Mouse (Mus musculus) thymus, postnatal 10 days (tissue): Measurements from ENCODE around the gene Csnk2a2.

Experiments
- DNase-seq, 2 experiments: peaks; one replicate each; pipeline ENCODE4 v3.0.0; 2021; ENCODE audit warnings: low spot score in 2 of 2

Csnk2a2 gene

GRCm38 (mm10) chr8:95487800-95488697 is 1.8 kb downstream of the Csnk2a2 start:
- peak in 1 of 2 experiments; percentile 6 for DNase-seq

DNA sequence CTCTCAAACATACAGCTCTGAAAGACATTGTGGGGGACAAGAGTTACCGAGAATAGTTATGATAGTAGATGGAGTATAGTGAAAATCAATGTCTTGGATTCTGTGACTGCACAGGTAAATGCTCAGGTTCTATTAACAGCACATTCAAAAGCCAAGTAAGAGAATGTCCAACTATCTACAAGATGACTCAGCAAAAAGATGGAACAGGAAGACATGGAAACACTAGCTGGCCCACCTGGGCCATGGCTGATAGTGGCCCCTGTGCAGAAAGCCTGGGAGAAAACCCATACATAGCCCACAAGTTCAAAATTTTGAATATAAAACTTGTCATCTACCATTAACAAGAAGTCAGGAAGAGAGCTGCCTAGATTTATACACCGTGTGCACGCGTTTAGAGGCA is 19.8 kb downstream of the Csnk2a2 start:
- DNase-seq: no peak

DNA sequence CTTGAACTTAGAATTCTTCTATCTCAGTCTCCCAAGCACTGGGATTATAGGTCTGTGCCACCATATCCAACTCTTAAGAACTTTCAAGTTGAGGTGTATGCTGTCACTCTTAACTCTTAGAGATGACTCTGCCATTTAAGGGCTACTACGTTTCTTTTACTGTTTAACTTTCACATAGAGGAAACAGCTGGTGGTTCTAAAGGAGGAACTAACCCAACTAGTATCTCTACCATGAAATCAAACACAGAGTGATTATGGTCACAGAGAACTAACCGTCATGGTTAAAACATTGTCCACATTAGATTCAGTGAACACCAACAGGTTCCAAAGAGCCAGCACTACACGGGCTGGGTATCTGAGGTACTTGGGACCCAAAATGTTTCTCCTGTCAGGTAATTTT is 20.8 kb downstream of the Csnk2a2 start:
- DNase-seq: no peak

- no peak for DNase-seq
Measured at GRCm38 (mm10) chr8:95466543-95466942, 23.3 kb downstream of the Csnk2a2 start.

DNA sequence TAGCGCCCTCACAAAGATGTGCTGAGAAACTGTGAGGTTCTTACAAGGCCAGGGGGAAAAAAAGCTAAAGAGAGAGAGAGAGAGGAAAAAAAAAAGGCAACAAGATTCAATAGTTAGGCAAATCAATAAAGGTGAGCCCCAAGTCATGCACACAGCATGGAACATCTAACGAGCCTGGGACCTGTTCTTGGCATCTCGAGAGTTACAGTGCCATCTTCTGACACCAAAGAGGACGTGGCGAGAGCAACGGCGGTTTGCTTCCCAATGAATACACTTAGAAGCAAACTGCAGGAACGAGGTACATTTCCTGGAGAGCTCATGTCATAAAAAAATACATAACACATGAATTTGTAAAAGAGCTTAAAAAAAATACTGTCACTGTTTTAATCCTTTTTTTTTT is 37.3 kb downstream of the Csnk2a2 start:
- DNase-seq: no peak

DNA sequence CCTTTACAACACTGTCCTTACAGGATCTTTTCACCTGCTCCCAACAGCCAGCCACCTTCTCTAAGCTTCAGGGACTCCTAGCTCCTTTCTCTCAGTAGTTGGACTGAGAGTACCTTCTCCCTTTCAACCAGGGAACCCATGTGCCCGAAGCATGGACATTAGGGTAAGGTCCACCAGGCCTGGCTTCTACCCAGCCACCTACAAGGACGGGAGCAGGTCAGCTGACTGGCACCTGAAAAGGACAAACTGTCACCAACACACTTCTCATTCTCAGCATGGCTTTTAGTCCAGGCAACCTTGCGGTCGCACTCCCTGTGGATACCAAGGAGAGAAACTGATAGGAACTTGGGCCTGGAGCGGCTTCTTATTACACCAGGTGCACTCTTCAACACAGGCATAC is 39.6 kb downstream of the Csnk2a2 start:
- DNase-seq: no peak

DNA sequence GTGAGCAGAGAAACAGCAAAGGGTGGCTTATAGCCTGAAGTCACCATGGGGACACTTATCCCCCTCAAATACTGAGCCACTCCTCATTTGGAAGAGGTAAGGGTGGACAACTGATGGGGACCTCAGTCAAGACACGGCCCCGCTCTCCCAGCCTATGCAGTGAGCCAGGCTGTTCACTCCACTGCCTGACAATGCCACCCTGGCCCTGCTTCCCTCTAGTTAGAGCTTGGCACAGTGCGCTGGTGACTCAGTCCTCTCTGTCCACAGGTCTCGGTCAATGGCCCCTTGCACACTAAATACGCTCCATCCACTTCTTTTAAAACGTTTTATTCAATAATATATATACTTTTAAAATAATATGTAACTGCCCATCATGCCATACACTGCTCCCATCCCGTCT is 42.2 kb downstream of the Csnk2a2 start:
- no peak for DNase-seq

GRCm38 (mm10) chr8:95445042-95445441 is 44.8 kb downstream of the Csnk2a2 start:
- DNase-seq: no peak

DNA sequence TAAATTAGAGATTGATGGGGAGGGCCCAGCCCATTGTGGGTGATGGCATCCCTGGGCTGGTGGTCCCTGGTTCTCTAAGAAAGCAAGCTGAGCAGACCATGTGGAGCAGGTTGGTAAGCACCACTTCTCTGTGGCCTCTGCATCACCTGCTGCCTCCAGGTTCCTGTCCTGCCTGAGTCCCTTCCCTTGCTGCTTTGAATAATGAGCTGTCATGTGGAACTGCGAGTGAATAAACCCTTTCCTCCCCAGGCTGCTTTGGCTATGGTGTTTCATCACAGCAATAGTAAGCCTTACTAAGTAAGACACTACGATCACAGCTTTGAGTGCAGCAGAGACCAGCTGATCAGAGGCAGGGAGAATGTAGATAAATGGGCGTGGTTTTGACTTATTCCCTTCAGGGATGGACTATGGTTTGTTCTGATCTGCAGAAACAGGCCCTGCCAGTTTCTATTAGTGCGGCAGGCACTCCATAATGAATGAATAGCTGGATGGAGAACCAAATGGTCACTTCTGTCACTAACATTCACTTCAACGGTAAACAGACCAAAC is 48.3 kb downstream of the Csnk2a2 start:
- no peak for DNase-seq

GRCm38 (mm10) chr8:95440168-95440709 is 49.6 kb downstream of the Csnk2a2 start:
- no peak for DNase-seq

DNA sequence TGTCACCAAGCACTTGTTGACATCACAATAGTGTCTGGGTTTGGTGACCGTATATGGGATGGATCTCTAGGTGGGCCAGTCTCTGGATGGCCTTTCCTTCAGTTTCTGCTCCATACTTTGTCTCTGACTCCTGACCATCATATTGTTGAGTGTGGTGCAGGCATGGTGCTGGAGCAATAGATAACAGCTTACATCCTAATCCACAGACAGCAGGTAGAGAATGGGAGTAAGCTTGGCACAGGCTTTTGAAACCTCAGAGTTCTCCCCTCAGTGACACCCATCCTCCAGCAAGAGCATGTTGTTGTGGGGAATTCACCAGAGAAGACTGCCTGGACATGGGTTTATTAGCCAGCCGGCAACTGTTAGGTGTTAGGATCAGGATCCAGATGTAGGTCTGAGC is 50.4 kb downstream of the Csnk2a2 start:
- no peak for DNase-seq

- DNase-seq: no peak
Measured at GRCm38 (mm10) chr8:95437341-95437992, 52.4 kb downstream of the Csnk2a2 start.

DNA sequence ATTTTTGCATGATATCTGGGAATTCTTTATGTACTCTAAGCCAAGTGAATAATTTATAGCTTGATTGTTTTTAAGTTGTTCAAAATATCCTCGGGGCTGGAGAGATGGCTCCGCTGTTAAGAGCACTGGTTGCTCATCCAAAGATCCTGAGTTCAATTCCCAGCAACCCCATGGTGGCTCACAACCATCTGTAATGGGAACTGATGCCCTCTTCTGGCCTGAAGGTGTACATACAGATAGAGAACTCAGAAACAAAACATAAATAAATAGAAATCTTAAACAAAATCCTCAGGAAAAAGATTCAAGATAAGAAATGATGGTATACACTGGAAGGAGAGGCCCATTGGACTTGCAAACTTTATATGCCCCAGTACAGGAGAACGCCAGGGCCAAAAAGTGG is 53.9 kb downstream of the Csnk2a2 start:
- no peak for DNase-seq

DNA sequence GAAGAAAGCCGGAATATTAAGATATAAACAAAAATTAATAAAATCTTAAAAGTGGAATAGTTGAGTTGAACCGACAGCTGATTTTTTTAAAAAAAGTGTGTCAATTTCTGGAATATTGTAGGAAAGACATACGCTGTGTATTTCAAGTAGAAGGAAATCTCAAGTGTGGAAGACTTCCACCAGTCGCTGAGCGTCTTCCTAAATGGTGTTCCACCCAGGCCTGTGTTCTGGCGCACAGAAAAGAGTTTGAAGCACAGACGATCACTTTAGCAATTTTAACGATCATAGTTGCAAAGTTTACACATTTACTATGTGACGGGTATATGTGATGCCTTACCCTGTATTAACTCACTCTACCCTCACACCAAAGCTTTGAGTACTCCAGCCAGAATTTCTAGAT is 54.4 kb downstream of the Csnk2a2 start:
- DNase-seq: no peak

- peak; percentile 100 for DNase-seq
Measured at GRCm38 (mm10) chr8:95434686-95435439, 55.0 kb downstream of the Csnk2a2 start, which contains the start of gene Cfap20. Gene Cfap20, minus strand, starts transcription at chr8:95434869.

GRCm38 (mm10) chr8:95434233-95434632 is 55.6 kb downstream of the Csnk2a2 start:
- no peak for DNase-seq

DNA sequence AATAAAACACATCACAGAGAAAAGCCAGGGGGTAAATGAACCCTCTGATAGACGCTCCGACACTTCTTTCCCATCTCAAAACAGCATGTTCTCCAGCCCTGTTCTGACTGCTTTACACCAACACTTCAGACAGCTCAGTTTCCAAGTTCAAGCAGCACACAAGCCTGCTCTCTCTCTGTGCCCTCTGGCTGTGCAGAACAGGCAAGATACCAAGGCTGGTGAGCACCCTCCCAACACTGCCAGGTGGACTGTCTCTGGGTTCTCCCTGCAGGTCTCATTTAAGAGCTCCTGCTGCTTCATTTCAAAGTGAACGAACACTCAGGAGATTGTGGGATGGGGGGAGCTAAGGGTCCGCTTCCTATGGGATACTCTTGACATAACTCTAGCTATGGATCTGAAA is 56.7 kb downstream of the Csnk2a2 start:
- DNase-seq: no peak

GRCm38 (mm10) chr8:95432471-95432870 is 57.4 kb downstream of the Csnk2a2 start:
- no peak for DNase-seq

DNA sequence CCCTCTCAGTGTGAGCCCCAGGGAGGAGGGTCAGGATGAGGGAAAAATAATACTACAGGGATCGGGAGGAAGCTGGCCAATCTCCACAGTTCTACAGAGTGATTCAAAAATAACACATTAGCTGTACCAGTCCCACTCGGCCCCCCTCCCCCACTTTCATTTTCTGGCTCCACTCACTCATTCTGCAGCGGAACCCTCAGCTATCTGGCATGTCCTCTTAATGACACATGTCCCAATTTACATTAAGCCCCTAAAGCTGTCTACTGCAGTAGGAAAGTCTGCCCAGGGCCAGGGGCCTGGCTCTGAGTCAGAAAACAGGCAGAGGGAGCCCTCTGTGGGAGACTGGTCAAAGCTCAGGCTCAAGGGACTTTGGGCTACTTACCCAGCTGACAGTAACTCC is 59.9 kb downstream of the Csnk2a2 start:
- DNase-seq: no peak

- DNase-seq: peak; percentile 57 to 76
Measured at GRCm38 (mm10) chr8:95427594-95428535, 62.0 kb downstream of the Csnk2a2 start.
